Mouse (Mus musculus): ENCODE results near the gene Vmn2r121. TPM values are rescaled to one million over a fixed set of nuclear protein-coding genes. Genes with fewer than 3 reads are reported as not detected.

Vmn2r121 gene
- total RNA-seq (2017) = not detected in 2 replicates

GRCm38 (mm10) chrX:124135852-124136251 is at the start of gene Vmn2r121:
Gene Vmn2r121 (minus strand): TSS chrX:124135952.
- no peak for ATAC-seq (replicated peaks; ENCODE audit: low read depth, poor library complexity, severe bottlenecking)
